Mouse (Mus musculus) testis, adult 2 months (tissue): ENCODE data around the gene Reps2. TPM values are rescaled to one million over a fixed set of nuclear protein-coding genes. Genes with fewer than 3 reads are reported as not detected.

ENCODE experiments used
- H3K27ac ChIP-seq: fragments of 200-500 bp; 2 replicates; pipeline ENCODE4 v1.5.1; 2012; ENCODE audit warnings: low read depth, low read length; ENCODE audit not compliant: control insufficient read depth, insufficient read depth
- H3K27me3 ChIP-seq: fragments of 200-500 bp; 2 replicates; pipeline ENCODE4 v1.6.1; 2012; ENCODE audit warnings: mild to moderate bottlenecking, low read length, moderate library complexity; ENCODE audit not compliant: control insufficient read depth, insufficient read depth
- H3K36me3 ChIP-seq: fragments of 200-500 bp; 2 replicates; pipeline ENCODE4 v1.6.1; 2012; ENCODE audit warnings: mild to moderate bottlenecking, low read length; ENCODE audit not compliant: control insufficient read depth, insufficient read depth
- H3K4me1 ChIP-seq: fragments of 200-500 bp; 2 replicates; pipeline ENCODE4 v1.6.1; 2012; ENCODE audit warnings: low read length; ENCODE audit not compliant: control insufficient read depth, insufficient read depth
- H3K4me3 ChIP-seq: fragments of 200-500 bp; 2 replicates; pipeline ENCODE4 v1.5.1; 2012; ENCODE audit warnings: low read depth, mild to moderate bottlenecking, low read length, moderate library complexity, mixed read lengths; ENCODE audit not compliant: control insufficient read depth
- CTCF ChIP-seq: fragments of 200-500 bp; IDR thresholded peaks from 2 replicates; pipeline ENCODE4 v1.5.1; 2012; ENCODE audit warnings: low read depth, mild to moderate bottlenecking, inconsistent platforms, low read length, moderate library complexity; ENCODE audit not compliant: control insufficient read depth, insufficient read depth, insufficient replicate concordance
- POLR2A ChIP-seq: fragments of 200-500 bp; IDR thresholded peaks from 2 replicates; pipeline ENCODE4 v1.6.1; 2012; ENCODE audit warnings: low read depth, mild to moderate bottlenecking, inconsistent platforms, low read length, moderate library complexity; ENCODE audit not compliant: control insufficient read depth
- polyA plus RNA-seq: library from polyadenylated mRNA; depleted of rRNA; stranded (reverse); fragments of >200 nt; gene quantifications from 2 replicates; pipeline ENCODE4 v1.2.3, GENCODE M21; 2012

The Reps2 gene
- polyA plus RNA-seq, 1 experiment, result 1.1 TPM

DNA sequence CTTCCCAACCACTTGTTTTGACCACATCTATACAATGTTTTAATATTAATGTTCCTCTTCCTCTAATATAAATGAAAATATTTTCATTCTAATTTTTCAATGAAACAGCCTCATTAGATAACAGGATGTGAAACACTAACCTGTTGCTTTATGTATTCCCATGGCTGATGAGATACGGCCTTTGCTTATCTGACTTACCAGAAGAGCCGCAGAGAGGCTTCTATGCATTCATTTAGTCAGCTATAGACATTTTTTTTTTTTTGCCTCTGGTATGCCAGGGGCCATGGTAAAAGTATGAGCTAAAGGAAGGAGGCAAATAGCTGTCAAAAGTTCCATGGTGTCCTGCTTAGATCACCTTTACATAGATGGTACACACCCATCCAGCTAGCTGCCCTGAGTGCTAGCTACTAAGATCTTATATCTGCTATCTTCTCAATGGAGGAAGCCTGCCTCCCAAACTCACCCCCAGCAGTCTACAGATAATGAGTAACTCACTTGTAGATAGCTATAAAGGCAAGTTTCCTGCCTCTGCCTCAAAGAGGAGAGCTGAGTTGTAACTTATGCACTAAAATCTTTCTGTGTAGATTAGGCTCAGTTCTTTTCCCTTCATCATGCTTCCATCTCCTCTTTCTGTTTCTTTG is 196.7 kb downstream of the Reps2 start:
- H3K27me3 ChIP-seq, result no peaks in the 10 kb centered on the region
- no peak for TF ChIP-seq POLR2A
- no peak for TF ChIP-seq CTCF

GRCm38 (mm10) chrX:162443387-162443786 is 200.1 kb downstream of the Reps2 start:
- Histone ChIP-seq H3K27me3 (no peaks in the 10 kb centered on the region), H3K4me3 (no peak overlapping the region), H3K4me1 (no peaks in the 10 kb centered on the region), H3K27ac (no peak overlapping the region), H3K36me3 (no peaks in the 10 kb centered on the region)
- no peak for TF ChIP-seq POLR2A
- no peak for TF ChIP-seq CTCF

More for the DNA sequence above, 196.7 kb downstream of the Reps2 start:
- H3K36me3 ChIP-seq, result no peaks in the 10 kb centered on the region
- H3K4me3 ChIP-seq, result no peak overlapping the region
- no peak overlapping the region for H3K27ac ChIP-seq
- no peaks in the 10 kb centered on the region for H3K4me1 ChIP-seq

- no peak overlapping the region for H3K4me3 ChIP-seq
- TF ChIP-seq CTCF (no peak), POLR2A (no peak)
Measured at GRCm38 (mm10) chrX:162442970-162443369, 200.5 kb downstream of the Reps2 start.

DNA sequence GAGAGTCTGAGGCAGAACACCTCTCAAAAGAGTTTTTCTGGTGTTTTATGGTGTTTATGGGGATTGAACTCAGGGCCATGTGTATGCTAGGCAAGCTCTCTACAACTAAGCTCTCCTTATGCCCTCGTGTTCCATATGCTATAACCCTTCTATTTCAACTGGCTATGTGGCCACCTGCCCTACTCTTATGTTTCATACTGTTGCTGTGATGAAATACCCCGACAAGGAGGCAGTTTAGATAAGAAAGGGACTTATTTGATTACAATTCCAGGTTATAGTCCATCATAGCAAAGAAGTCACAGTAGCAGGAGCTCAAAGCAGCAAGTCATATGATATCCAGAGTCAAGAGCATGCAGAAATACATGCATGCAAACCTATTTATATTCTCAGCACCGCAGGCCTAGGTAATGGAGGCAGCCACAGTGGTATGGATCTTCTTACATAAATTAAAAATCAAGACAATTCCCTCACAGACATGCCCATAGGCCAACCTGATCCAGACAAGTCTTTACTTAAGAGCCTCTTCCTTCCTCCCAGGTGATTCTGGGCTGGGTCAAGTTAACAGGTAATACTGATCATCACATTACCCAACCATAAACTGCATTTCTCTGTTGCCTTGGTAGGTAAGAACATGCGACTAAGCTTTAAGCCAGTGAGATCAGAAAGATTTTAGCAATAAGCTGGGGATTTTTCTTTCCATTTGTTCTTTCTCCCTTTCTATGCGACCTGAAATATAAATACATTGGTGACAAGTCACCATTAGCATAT is 210.5 kb downstream of the Reps2 start:
- Histone ChIP-seq H3K27ac (no peak overlapping the region), H3K27me3 (no peaks in the 10 kb centered on the region), H3K4me3 (no peak overlapping the region), H3K4me1 (no peaks in the 10 kb centered on the region), H3K36me3 (no peaks in the 10 kb centered on the region)
- TF ChIP-seq CTCF, result no peak
- TF ChIP-seq POLR2A, result no peak

More at GRCm38 (mm10) chrX:162442970-162443369, 200.5 kb downstream of the Reps2 start:
- no peaks in the 10 kb centered on the region for H3K36me3 ChIP-seq
- no peaks in the 10 kb centered on the region for H3K4me1 ChIP-seq
- H3K27ac ChIP-seq, result no peak overlapping the region
- H3K27me3 ChIP-seq, result no peaks in the 10 kb centered on the region

DNA sequence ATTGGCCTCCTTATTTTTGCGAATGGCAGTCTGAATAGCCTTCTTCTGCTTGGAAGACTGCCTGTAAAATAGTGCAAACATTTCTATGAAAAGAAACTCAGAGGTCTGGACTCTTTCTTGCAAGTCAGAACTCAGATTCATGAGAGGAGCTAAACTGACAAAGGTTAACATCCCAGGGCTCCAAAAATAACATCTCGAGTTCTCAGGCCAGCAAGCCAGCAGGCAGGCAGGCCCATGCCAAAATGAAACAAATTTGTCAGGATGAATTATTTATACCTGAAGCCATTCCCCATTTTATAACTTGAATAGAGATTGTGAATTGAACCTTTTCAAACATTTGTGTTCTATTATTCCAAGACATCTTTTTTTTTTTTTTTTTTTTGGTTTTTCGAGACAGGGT is 215.8 kb downstream of the Reps2 start:
- Histone ChIP-seq H3K4me1 (no peaks in the 10 kb centered on the region), H3K27me3 (no peaks in the 10 kb centered on the region), H3K4me3 (no peak overlapping the region), H3K27ac (no peak overlapping the region), H3K36me3 (no peaks in the 10 kb centered on the region)
- TF ChIP-seq POLR2A (no peak), CTCF (no peak)

- no peaks in the 10 kb centered on the region for H3K27me3 ChIP-seq
- H3K27ac ChIP-seq, result no peak overlapping the region
- TF ChIP-seq CTCF (no peak), POLR2A (no peak)
- no peaks in the 10 kb centered on the region for H3K4me1 ChIP-seq
- no peaks in the 10 kb centered on the region for H3K36me3 ChIP-seq
- no peak overlapping the region for H3K4me3 ChIP-seq
Measured at GRCm38 (mm10) chrX:162419431-162419830, 224.0 kb downstream of the Reps2 start.

DNA sequence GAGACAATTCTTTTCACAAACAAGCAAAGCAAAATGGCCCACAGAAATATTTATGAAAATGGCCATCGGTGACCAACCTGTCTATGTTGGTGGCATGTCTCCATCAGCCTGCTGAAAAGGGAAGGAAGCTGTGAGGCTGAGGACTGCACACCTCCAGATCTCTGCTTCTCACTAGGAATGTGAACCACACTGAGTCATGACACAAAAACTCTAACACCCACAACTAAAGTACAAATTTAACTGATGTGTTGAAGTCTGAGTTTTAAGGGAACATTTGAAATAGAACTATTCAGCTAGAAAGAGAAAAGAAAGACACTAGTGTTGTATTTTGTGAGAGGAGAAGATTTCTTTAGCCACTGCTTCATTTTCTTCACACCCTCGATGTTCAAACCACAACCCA is 230.3 kb downstream of the Reps2 start:
- Histone ChIP-seq H3K27ac (no peak overlapping the region), H3K4me1 (no peaks in the 10 kb centered on the region), H3K4me3 (no peak overlapping the region), H3K36me3 (no peaks in the 10 kb centered on the region), H3K27me3 (no peaks in the 10 kb centered on the region)
- TF ChIP-seq POLR2A (no peak), CTCF (no peak)
